Mouse (Mus musculus): ENCODE results near the gene Foxred2. TPM values are rescaled to one million over a fixed set of nuclear protein-coding genes. Genes with fewer than 3 reads are reported as not detected.

The Foxred2 gene
- polyA plus RNA-seq, 1 experiment, result 4.8 TPM

DNA sequence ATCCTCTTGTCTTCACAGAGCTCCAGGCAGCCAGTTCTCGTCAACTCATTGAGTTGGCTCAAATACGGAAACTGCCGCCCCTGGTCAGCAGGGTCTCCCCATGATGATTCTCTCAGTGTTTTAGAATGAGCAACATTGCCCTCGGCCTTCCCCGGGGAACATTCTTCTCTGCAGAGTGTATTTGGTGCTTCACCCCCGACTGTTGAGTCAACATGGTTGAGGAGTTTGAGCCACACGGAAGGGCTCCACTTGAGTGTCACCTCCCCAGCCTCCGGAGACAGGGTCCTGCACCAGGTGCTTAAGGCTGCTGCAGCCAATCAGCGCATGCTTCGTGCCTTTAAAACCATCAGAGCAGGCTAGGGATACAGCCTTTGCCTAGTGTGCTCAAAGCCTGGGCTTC is 63.2 kb downstream of the Foxred2 start:
- Histone ChIP-seq H3K4me3 (no peak overlapping the region), H3K27me3 (ENCODE audit: control insufficient read depth, insufficient read depth, insufficient read length) (no peaks in the 10 kb centered on the region), H3K36me3 (ENCODE audit: control insufficient read depth, insufficient read depth) (no peaks in the 10 kb centered on the region), H3ac (ENCODE audit: control insufficient read depth, insufficient read length) (no peak overlapping the region), H3K79me2 (ENCODE audit: control insufficient read depth, insufficient read depth) (no peaks in the 10 kb centered on the region), H3K4me2 (ENCODE audit: low read depth) (no peak overlapping the region)
- TF ChIP-seq TCF12 (IDR thresholded peaks at IDR 0.05; ENCODE audit: insufficient read depth, poor library complexity, severe bottlenecking) (no peak), POLR2AphosphoS2 (IDR thresholded peaks at IDR 0.05; ENCODE audit: insufficient read length, low read depth) (no peak), REST (IDR thresholded peaks at IDR 0.05; ENCODE audit: insufficient read depth, insufficient read length) (no peak), MYOG (IDR thresholded peaks at IDR 0.05; ENCODE audit: control insufficient read depth in 1 of 3, insufficient read depth in 1 of 3, insufficient read length in 2 of 3, low read depth in 2 of 3) (no peak), POLR2A (IDR thresholded peaks at IDR 0.05; ENCODE audit: insufficient read length, low read depth) (no peak), MAX (IDR thresholded peaks at IDR 0.05; ENCODE audit: low read depth) (no peak), E2F4 (IDR thresholded peaks at IDR 0.05; ENCODE audit: insufficient read depth) (no peak), CEBPB (IDR thresholded peaks at IDR 0.05; ENCODE audit: insufficient read depth, poor library complexity, severe bottlenecking) (no peak), SRF (IDR thresholded peaks at IDR 0.05; ENCODE audit: control insufficient read depth, insufficient read length, low read depth) (no peak), USF1 (IDR thresholded peaks at IDR 0.05; ENCODE audit: low read depth) (no peak), TCF3 (IDR thresholded peaks at IDR 0.05; ENCODE audit: insufficient read length, low read depth) (no peak), MYOD1 (IDR thresholded peaks at IDR 0.05; ENCODE audit: control insufficient read depth in 1 of 3, insufficient read length in 2 of 3, low read depth in 2 of 3) (no peak)

- Histone ChIP-seq H3K79me2 (ENCODE audit: control insufficient read depth, insufficient read depth) (no peaks in the 10 kb centered on the region), H3K4me2 (ENCODE audit: low read depth) (peak overlapping the region; percentile 41), H3K27me3 (ENCODE audit: control insufficient read depth, insufficient read depth, insufficient read length) (no peaks in the 10 kb centered on the region), H3K36me3 (ENCODE audit: control insufficient read depth, insufficient read depth) (no peaks in the 10 kb centered on the region), H3K4me3 (no peak overlapping the region), H3ac (ENCODE audit: control insufficient read depth, insufficient read length) (no peak overlapping the region)
- TF ChIP-seq TCF12 (IDR thresholded peaks at IDR 0.05; ENCODE audit: insufficient read depth, poor library complexity, severe bottlenecking) (no peak), SRF (IDR thresholded peaks at IDR 0.05; ENCODE audit: control insufficient read depth, insufficient read length, low read depth) (no peak), POLR2A (IDR thresholded peaks at IDR 0.05; ENCODE audit: insufficient read length, low read depth) (no peak), MYOD1 (IDR thresholded peaks at IDR 0.05; ENCODE audit: control insufficient read depth in 1 of 3, insufficient read length in 2 of 3, low read depth in 2 of 3) (no peak), POLR2AphosphoS2 (IDR thresholded peaks at IDR 0.05; ENCODE audit: insufficient read length, low read depth) (no peak), MYOG (IDR thresholded peaks at IDR 0.05; ENCODE audit: control insufficient read depth in 1 of 3, insufficient read depth in 1 of 3, insufficient read length in 2 of 3, low read depth in 2 of 3) (no peak), CEBPB (IDR thresholded peaks at IDR 0.05; ENCODE audit: insufficient read depth, poor library complexity, severe bottlenecking) (no peak), REST (IDR thresholded peaks at IDR 0.05; ENCODE audit: insufficient read depth, insufficient read length) (no peak), E2F4 (IDR thresholded peaks at IDR 0.05; ENCODE audit: insufficient read depth) (no peak)
Observed at GRCm38 (mm10) chr15:77892420-77892819, 64.1 kb downstream of the Foxred2 start.

DNA sequence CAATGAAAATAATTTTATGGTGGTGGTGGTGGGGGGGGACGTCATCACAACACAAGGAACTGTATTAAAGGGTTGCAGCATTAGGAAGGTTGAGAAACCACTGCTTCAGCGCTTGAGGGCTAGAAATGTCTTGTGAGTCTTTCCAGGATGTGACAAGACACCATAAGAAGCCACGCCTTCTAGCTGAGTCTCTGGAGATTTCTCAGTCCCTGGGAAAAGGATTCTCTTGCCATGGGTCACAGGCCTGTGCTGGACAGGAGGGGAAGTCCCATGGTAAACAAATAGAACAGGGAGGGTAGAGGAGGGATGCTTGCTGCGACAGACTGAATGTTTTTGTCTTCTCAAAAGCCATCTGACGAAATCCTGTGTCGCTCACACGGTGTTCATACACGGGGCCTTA is 64.8 kb downstream of the Foxred2 start:
- Histone ChIP-seq H3K27me3 (ENCODE audit: control insufficient read depth, insufficient read depth, insufficient read length) (no peaks in the 10 kb centered on the region), H3K4me3 (no peak overlapping the region), H3K79me2 (ENCODE audit: control insufficient read depth, insufficient read depth) (no peaks in the 10 kb centered on the region), H3K4me2 (ENCODE audit: low read depth) (peak overlapping the region; percentile 41), H3K36me3 (ENCODE audit: control insufficient read depth, insufficient read depth) (no peaks in the 10 kb centered on the region), H3ac (ENCODE audit: control insufficient read depth, insufficient read length) (no peak overlapping the region)
- TF ChIP-seq TCF3 (IDR thresholded peaks at IDR 0.05; ENCODE audit: insufficient read length, low read depth) (no peak), POLR2A (IDR thresholded peaks at IDR 0.05; ENCODE audit: insufficient read length, low read depth) (no peak), CEBPB (IDR thresholded peaks at IDR 0.05; ENCODE audit: insufficient read depth, poor library complexity, severe bottlenecking) (peak; percentile 1; the same call in 1 of the 2 replicates)

Other genes with a start within 250 kb of the Foxred2 start
- 63.1 TPM for gene Apol9b, start 227.7 kb downstream of the Foxred2 start, polyA plus RNA-seq (2012; fragmentation: generic; extraction: Trizol)
- gene Apol8, start 199.7 kb downstream of the Foxred2 start, polyA plus RNA-seq (2012; fragmentation: generic; extraction: Trizol), result 0.38 TPM
- gene Myh9, start 114.5 kb downstream of the Foxred2 start, polyA plus RNA-seq (2012; fragmentation: generic; extraction: Trizol), result 466 TPM
- 383 TPM for gene Txn2, start 27.7 kb downstream of the Foxred2 start, polyA plus RNA-seq (2012; fragmentation: generic; extraction: Trizol)
- 461 TPM for gene Eif3d, start 14.1 kb upstream of the Foxred2 start, polyA plus RNA-seq (2012; fragmentation: generic; extraction: Trizol)
- 0.04 TPM for gene Cacng2, start 163.3 kb upstream of the Foxred2 start, polyA plus RNA-seq (2012; fragmentation: generic; extraction: Trizol)
- 38.7 TPM for gene Ift27, start 217.4 kb upstream of the Foxred2 start, polyA plus RNA-seq (2012; fragmentation: generic; extraction: Trizol)
- 5.4 TPM for gene Pvalb, start 249.7 kb upstream of the Foxred2 start, polyA plus RNA-seq (2012; fragmentation: generic; extraction: Trizol)